Mouse (Mus musculus) MEL (cell line): ENCODE results near the gene Eef1g. TPM values are rescaled to one million over a fixed set of nuclear protein-coding genes. Genes with fewer than 3 reads are reported as not detected.

Source experiments
- DNase-seq: peaks from one replicate; pipeline ENCODE4 v3.0.0; 2011; ENCODE audit warnings: low read depth, low spot score
- H3K27ac ChIP-seq: 2 replicates; pipeline ENCODE4 v1.5.1; 2012; ENCODE audit warnings: low read depth, mild to moderate bottlenecking, control low read depth, low read length, moderate library complexity; ENCODE audit not compliant: control insufficient read depth
- H3K27me3 ChIP-seq, 2 experiments: fragments of 150-350 bp in 1 of 2; sonication (generic) in 1 of 2; 2 replicates each; pipeline ENCODE4 v1.6.1; 2012; ENCODE audit warnings: low read length in 2 of 2, mild to moderate bottlenecking in 2 of 2, improper control_type of control experiment in 1 of 2, moderate library complexity in 1 of 2; ENCODE audit not compliant: insufficient read depth in 2 of 2, control insufficient read depth in 1 of 2
- H3K36me3 ChIP-seq, 2 experiments: 2 replicates each; pipeline ENCODE4 v1.6.1; 2012 to 2014; ENCODE audit warnings: low read length in 2 of 2, improper control_type of control experiment in 1 of 2, inconsistent platforms in 1 of 2, mild to moderate bottlenecking in 1 of 2; ENCODE audit not compliant: insufficient read depth in 2 of 2, control insufficient read depth in 1 of 2
- H3K4me1 ChIP-seq, 2 experiments: fragments of 150-350 bp in 1 of 2; sonication (generic) in 1 of 2; 2 replicates each; pipeline ENCODE4 v1.6.1; 2012; ENCODE audit warnings: low read length in 2 of 2, improper control_type of control experiment in 1 of 2, mild to moderate bottlenecking in 1 of 2; ENCODE audit not compliant: insufficient read depth in 2 of 2, control insufficient read depth in 1 of 2
- H3K4me3 ChIP-seq, 2 experiments: fragments of 150-350 bp in 1 of 2; sonication (generic) in 1 of 2; 2 replicates each; pipeline ENCODE4 v1.5.1; 2012; ENCODE audit warnings: low read depth in 2 of 2, low read length in 2 of 2, mild to moderate bottlenecking in 2 of 2, moderate library complexity in 2 of 2, control low read depth in 1 of 2, improper control_type of control experiment in 1 of 2; ENCODE audit not compliant: control insufficient read depth in 1 of 2, insufficient read depth in 1 of 2
- H3K79me2 ChIP-seq: 2 replicates; pipeline ENCODE4 v1.6.1; 2012; ENCODE audit warnings: mild to moderate bottlenecking, low read length, moderate library complexity; ENCODE audit not compliant: control insufficient read depth, poor library complexity, insufficient read depth
- H3K9ac ChIP-seq: 2 replicates; pipeline ENCODE4 v1.6.1; 2012; ENCODE audit warnings: low read depth, mild to moderate bottlenecking, control low read depth, low read length, moderate library complexity; ENCODE audit not compliant: control insufficient read depth, poor library complexity, severe bottlenecking
- H3K9me3 ChIP-seq: fragments of 150-350 bp; sonication (generic); replicated peaks from 2 replicates; pipeline ENCODE4 v1.6.1; 2012; ENCODE audit warnings: mild to moderate bottlenecking, low read length, improper control_type of control experiment, moderate library complexity; ENCODE audit not compliant: insufficient read depth
- BHLHE40 ChIP-seq: IDR thresholded peaks from 2 replicates; pipeline ENCODE4 v1.6.1; 2012; ENCODE audit warnings: low read depth, mild to moderate bottlenecking, inconsistent platforms, low read length, improper control_type of control experiment, borderline replicate concordance
- CHD1 ChIP-seq: IDR thresholded peaks from 2 replicates; pipeline ENCODE4 v1.6.1; 2012; ENCODE audit warnings: low read depth, mild to moderate bottlenecking, inconsistent platforms, low read length, improper control_type of control experiment
- CHD2 ChIP-seq: IDR thresholded peaks from 2 replicates; pipeline ENCODE4 v1.6.1; 2011; ENCODE audit warnings: low read length, improper control_type of control experiment
- CTCF ChIP-seq, 3 experiments: IDR thresholded peaks in 2 of 3; conservative IDR thresholded peaks in 1 of 3; 2 replicates each; pipeline ENCODE4 v1.5.1; 2011 to 2012; ENCODE audit warnings: low read length in 3 of 3, low read depth in 2 of 3, mild to moderate bottlenecking in 2 of 3, improper control_type of control experiment in 1 of 3, inconsistent platforms in 1 of 3, mixed read lengths in 1 of 3, moderate library complexity in 1 of 3; ENCODE audit not compliant: control insufficient read depth in 1 of 3, insufficient read depth in 1 of 3, poor library complexity in 1 of 3, severe bottlenecking in 1 of 3
- E2F4 ChIP-seq: IDR thresholded peaks from 2 replicates; pipeline ENCODE4 v1.6.1; 2011; ENCODE audit warnings: low read depth, low read length, improper control_type of control experiment, borderline replicate concordance
- ELF1 ChIP-seq: IDR thresholded peaks from 2 replicates; pipeline ENCODE4 v1.6.1; 2014; ENCODE audit warnings: low read depth, mild to moderate bottlenecking, inconsistent platforms, low read length, improper control_type of control experiment, moderate library complexity
- ETS1 ChIP-seq: IDR thresholded peaks from 2 replicates; pipeline ENCODE4 v1.6.1; 2012; ENCODE audit warnings: low read depth, mild to moderate bottlenecking, inconsistent platforms, low read length, improper control_type of control experiment, moderate library complexity
- GABPA ChIP-seq: IDR thresholded peaks from 2 replicates; pipeline ENCODE4 v1.6.1; 2012; ENCODE audit warnings: low read depth, mild to moderate bottlenecking, inconsistent platforms, low read length, improper control_type of control experiment, moderate library complexity
- GATA1 ChIP-seq: IDR thresholded peaks from 2 replicates; pipeline ENCODE4 v1.6.1; 2011; ENCODE audit warnings: low read depth, low read length, improper control_type of control experiment
- HCFC1 ChIP-seq: IDR thresholded peaks from 2 replicates; pipeline ENCODE4 v1.6.1; 2012; ENCODE audit warnings: low read depth, mild to moderate bottlenecking, inconsistent platforms, low read length, improper control_type of control experiment, moderate library complexity
- JUND ChIP-seq: IDR thresholded peaks from 2 replicates; pipeline ENCODE4 v1.6.1; 2011; ENCODE audit warnings: low read depth, mild to moderate bottlenecking, improper control_type of control experiment, low read length
- KAT2A ChIP-seq: conservative IDR thresholded peaks from 2 replicates; pipeline ENCODE4 v1.6.1; 2012; ENCODE audit warnings: low read depth, low read length, improper control_type of control experiment, inconsistent platforms
- MAFK ChIP-seq: IDR thresholded peaks from 2 replicates; pipeline ENCODE4 v1.6.1; 2011; ENCODE audit warnings: low read depth, mild to moderate bottlenecking, low read length, improper control_type of control experiment, borderline replicate concordance
- MAX ChIP-seq: IDR thresholded peaks from 2 replicates; pipeline ENCODE4 v1.6.1; 2011; ENCODE audit warnings: low read length, improper control_type of control experiment
- MAZ ChIP-seq: IDR thresholded peaks from 2 replicates; pipeline ENCODE4 v1.6.1; 2012; ENCODE audit warnings: low read depth, mild to moderate bottlenecking, inconsistent platforms, low read length, improper control_type of control experiment
- MEF2A ChIP-seq: IDR thresholded peaks from 2 replicates; pipeline ENCODE4 v1.6.1; 2014; ENCODE audit warnings: low read depth, mild to moderate bottlenecking, inconsistent platforms, low read length, improper control_type of control experiment; ENCODE audit not compliant: poor library complexity, insufficient replicate concordance, severe bottlenecking; ENCODE audit errors: extremely low read depth
- MXI1 ChIP-seq: IDR thresholded peaks from 2 replicates; pipeline ENCODE4 v1.6.1; 2011; ENCODE audit warnings: mild to moderate bottlenecking, low read depth, low read length, improper control_type of control experiment
- MYC ChIP-seq: IDR thresholded peaks from 2 replicates; pipeline ENCODE4 v1.6.1; 2011; ENCODE audit warnings: low read depth, mild to moderate bottlenecking, low read length, improper control_type of control experiment, moderate library complexity
- NELFE ChIP-seq: IDR thresholded peaks from 2 replicates; pipeline ENCODE4 v1.6.1; 2011; ENCODE audit warnings: low read depth, low read length, improper control_type of control experiment
- NRF1 ChIP-seq: IDR thresholded peaks from 2 replicates; pipeline ENCODE4 v1.6.1; 2014; ENCODE audit warnings: low read depth, mild to moderate bottlenecking, inconsistent platforms, low read length, improper control_type of control experiment, moderate library complexity; ENCODE audit not compliant: poor library complexity, insufficient read depth, severe bottlenecking
- POLR2AphosphoS2 ChIP-seq: IDR thresholded peaks from 2 replicates; pipeline ENCODE4 v1.6.1; 2011; ENCODE audit warnings: low read length, improper control_type of control experiment
- RAD21 ChIP-seq: IDR thresholded peaks from 2 replicates; pipeline ENCODE4 v1.6.1; 2011; ENCODE audit warnings: mild to moderate bottlenecking, low read depth, low read length, improper control_type of control experiment
- SIN3A ChIP-seq: IDR thresholded peaks from 2 replicates; pipeline ENCODE4 v1.6.1; 2012; ENCODE audit warnings: low read length, improper control_type of control experiment, inconsistent platforms
- SMC3 ChIP-seq: IDR thresholded peaks from 2 replicates; pipeline ENCODE4 v1.6.1; 2011; ENCODE audit warnings: low read depth, low read length, improper control_type of control experiment
- TAL1 ChIP-seq: IDR thresholded peaks from 2 replicates; pipeline ENCODE4 v1.6.1; 2012; ENCODE audit warnings: mild to moderate bottlenecking, inconsistent platforms, low read length, moderate library complexity, mixed read lengths
- TBP ChIP-seq: IDR thresholded peaks from 2 replicates; pipeline ENCODE4 v1.8.0; 2011; ENCODE audit warnings: low read depth, low read length, improper control_type of control experiment
- USF1 ChIP-seq: IDR thresholded peaks from 2 replicates; pipeline ENCODE4 v1.6.1; 2014; ENCODE audit warnings: low read depth, mild to moderate bottlenecking, inconsistent platforms, low read length, improper control_type of control experiment, moderate library complexity
- USF2 ChIP-seq, 2 experiments: IDR thresholded peaks; 2 replicates each; pipeline ENCODE4 v1.6.1; 2011 to 2012; ENCODE audit warnings: improper control_type of control experiment in 2 of 2, low read length in 2 of 2, borderline replicate concordance in 1 of 2, inconsistent platforms in 1 of 2, low read depth in 1 of 2, mild to moderate bottlenecking in 1 of 2; ENCODE audit not compliant: insufficient read depth in 1 of 2
- ZC3H11A ChIP-seq: IDR thresholded peaks from 2 replicates; pipeline ENCODE4 v1.6.1; 2012; ENCODE audit warnings: low read depth, mild to moderate bottlenecking, inconsistent platforms, low read length, improper control_type of control experiment
- ZKSCAN1 ChIP-seq: IDR thresholded peaks from 2 replicates; pipeline ENCODE4 v1.6.1; 2012; ENCODE audit warnings: low read depth, mild to moderate bottlenecking, inconsistent platforms, low read length, improper control_type of control experiment, moderate library complexity
- ZMIZ1 ChIP-seq: IDR thresholded peaks from 2 replicates; pipeline ENCODE4 v1.6.1; 2012; ENCODE audit warnings: low read depth, mild to moderate bottlenecking, inconsistent platforms, low read length, improper control_type of control experiment, moderate library complexity
- ZNF384 ChIP-seq: IDR thresholded peaks from 2 replicates; pipeline ENCODE4 v1.6.1; 2012; ENCODE audit warnings: low read depth, mild to moderate bottlenecking, inconsistent platforms, low read length, improper control_type of control experiment
- polyA plus RNA-seq, 2 experiments: library from polyadenylated mRNA; stranded (reverse) in 1 of 2; unstranded in 1 of 2; fragments of >175 nt in 1 of 2; fragments of >200 nt in 1 of 2; gene quantifications; 2 replicates each; pipeline versions ENCODE4 v1.2.1 to v1.2.4; 2012; ENCODE audit warnings: low replicate concordance in 2 of 2, low read depth in 1 of 2; ENCODE audit not compliant: insufficient read length in 2 of 2, insufficient read depth in 1 of 2, missing spikeins in 1 of 2
- total RNA-seq: library from RNA; depleted of rRNA; stranded (reverse); fragments of 300-350 nt; gene quantifications from 2 replicates; pipeline ENCODE4 v1.2.3, GENCODE M21; 2012

Gene Eef1g
- total and polyA plus RNA-seq, 3 experiments = 1,362 to 1,817 (median 1,691) TPM

DNA sequence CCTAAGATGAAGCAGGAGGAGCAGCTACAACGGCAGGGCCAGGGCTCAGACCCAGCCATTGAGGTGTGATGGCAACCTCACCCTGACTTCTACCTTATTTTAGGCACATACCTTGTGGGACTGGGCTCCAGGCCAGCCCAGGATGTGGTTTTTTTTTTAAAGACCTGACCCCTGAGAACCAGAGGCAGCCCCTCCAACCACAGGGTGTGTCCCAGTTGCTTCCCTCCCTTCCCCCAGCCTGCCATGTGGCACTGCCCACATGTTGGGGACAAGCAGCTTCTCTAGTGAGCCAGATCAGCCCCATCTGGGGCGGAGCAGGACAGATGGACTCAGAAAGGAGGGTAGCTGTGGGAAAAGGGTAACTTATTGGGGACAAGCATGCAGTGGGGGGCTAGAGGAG lies 40.1 kb upstream of the Eef1g start (continued):
- TF ChIP-seq SMC3 (no peak), ZMIZ1 (no peak), MYC (peak; percentile 61; the same call in 1 of the 2 replicates), MAX (peak; percentile 44; the same call in 1 of the 2 replicates), RAD21 (no peak), MAZ (0 out of 2 replicates have a peak, but pooled peaks have one; percentile 16), GABPA (no peak), TAL1 (no peak), KAT2A (no peak)

GRCm38 (mm10) chr19:8927891-8928525 lies 38.8 kb upstream of the Eef1g start:
- Histone ChIP-seq H3K4me1 (peaks cover 20 to 37% of the 10 kb centered on the region in 2 experiments), H3K36me3 (peaks cover 0 to 27% of the 10 kb centered on the region in 2 experiments; a peak in 2 of 4 replicates), H3K4me3 (0 out of 4 replicates have a peak overlapping the region, but pooled peaks of 1 of the 2 experiments have one; percentile 14), H3K79me2 (no peaks in the 10 kb centered on the region; the same call in none of the 2 replicates), H3K27me3 (no peaks in the 10 kb centered on the region), H3K9me3 (no peaks in the 10 kb centered on the region), H3K27ac (peak overlapping the region; percentile 75), H3K9ac (no peak overlapping the region)
- peak; percentile 83 for DNase-seq
- TF ChIP-seq NRF1 (no peak), CHD2 (peak; percentile 21; the same call in 1 of the 2 replicates), BHLHE40 (peak; percentile 80), USF1 (0 out of 2 replicates have a peak, but pooled peaks have one; percentile 25), E2F4 (no peak), TAL1 (peak; percentile 77), MYC (peak; percentile 63; the same call in 1 of the 2 replicates), MAFK (peak; percentile 88), GATA1 (peak; percentile 99), RAD21 (no peak), KAT2A (peak; percentile 58), NELFE (no peak), MXI1 (peak; percentile 84), ZC3H11A (peak; percentile 17; the same call in 1 of the 2 replicates), MAX (peak; percentile 55; the same call in 1 of the 2 replicates), TBP (no peak), JUND (no peak), ZKSCAN1 (no peak), MEF2A (0 out of 2 replicates have a peak, but pooled peaks have one; percentile 71), GABPA (no peak), SMC3 (no peak), USF2 (IDR thresholded peaks at IDR 0.05; ENCODE audit: borderline replicate concordance in 1 of 2, insufficient read depth in 1 of 2, low read depth in 1 of 2, low read length in 2 of 2) (no peak), ETS1 (peak; percentile 99), MAZ (peak; percentile 88), CHD1 (no peak), CTCF (IDR thresholded peaks at IDR 0.05 in 2 of 3, conservative IDR thresholded peaks at IDR 0.05 in 1 of 3; ENCODE audit: control insufficient read depth in 1 of 3, insufficient read depth in 1 of 3, low read depth in 2 of 3, low read length in 3 of 3, poor library complexity in 1 of 3, severe bottlenecking in 1 of 3) (no peak), POLR2AphosphoS2 (peak; percentile 83), ZMIZ1 (peak; percentile 62; the same call in 1 of the 2 replicates), ELF1 (peak; percentile 63; the same call in 1 of the 2 replicates), HCFC1 (peak; percentile 65), SIN3A (peak; percentile 94), ZNF384 (peak; percentile 34; the same call in 1 of the 2 replicates)
